Mouse (Mus musculus): Measurements from ENCODE around the gene Urm1.
"Not testable (repeated sequence)": the region's sequence is repeated elsewhere in the genome, so short reads cannot be mapped to it uniquely, and the experiment has no call there.

The Urm1 gene

DNA sequence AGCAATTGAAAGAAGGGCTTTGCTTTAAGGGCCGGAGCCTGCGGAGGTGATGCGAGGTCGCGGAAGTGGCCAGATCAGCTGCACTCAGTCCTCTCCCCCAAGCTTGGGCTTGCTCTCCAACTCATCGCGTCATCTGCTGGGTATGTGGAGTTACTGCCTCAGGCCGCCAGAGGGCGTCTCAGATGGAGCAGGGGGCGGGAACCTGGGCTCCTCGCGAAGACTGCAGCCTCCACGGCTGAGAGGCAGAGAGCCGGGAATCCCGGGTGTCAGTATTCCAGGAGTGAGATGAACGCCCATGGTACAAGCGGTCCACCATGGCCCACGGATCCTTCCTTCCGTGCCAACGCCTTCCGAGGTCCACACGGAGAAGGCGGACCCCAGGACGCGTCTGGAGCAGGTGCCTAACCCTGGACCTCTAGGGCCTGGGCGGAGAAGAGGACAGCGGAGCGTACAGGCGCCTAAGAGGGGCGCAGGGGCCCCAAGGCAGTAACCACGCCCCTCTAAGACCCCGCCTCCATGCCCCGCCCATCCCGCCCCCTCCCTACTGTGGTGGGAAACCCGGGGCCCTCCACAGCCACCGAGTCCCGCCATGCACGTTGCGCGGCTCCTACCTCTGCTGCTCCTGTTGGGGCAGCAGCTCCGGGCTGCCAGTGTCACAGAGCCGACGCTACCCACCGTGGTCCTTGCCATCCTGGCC lies 49.2 kb downstream of the Urm1 start, which contains the start of gene Cercam:
Cercam (plus strand) TSS at position 216 of the 697 bp plus-strand sequence.
- in situ Hi-C loops (cut with MboI) = no loop called here

- in situ Hi-C loops (cut with MboI) = no loop called here
Measured at GRCm38 (mm10) chr2:29869646-29870451, 50.0 kb downstream of the Urm1 start.

- in situ Hi-C loops (cut with MboI) = no loop called here
Measured at GRCm38 (mm10) chr2:29872581-29873295, 52.9 kb downstream of the Urm1 start.

- in situ Hi-C loops (cut with MboI) = no loop called here
Measured at GRCm38 (mm10) chr2:29873801-29874200, 53.9 kb downstream of the Urm1 start.

GRCm38 (mm10) chr2:29878061-29878460 lies 58.2 kb downstream of the Urm1 start:
- in situ Hi-C loops (cut with MboI) = no loop called here

- in situ Hi-C loops (cut with MboI) = no loop called here
Measured at GRCm38 (mm10) chr2:29879191-29879590, 59.3 kb downstream of the Urm1 start.

- in situ Hi-C loops (cut with MboI) = no loop called here
Measured at GRCm38 (mm10) chr2:29879964-29880830, 60.3 kb downstream of the Urm1 start.

DNA sequence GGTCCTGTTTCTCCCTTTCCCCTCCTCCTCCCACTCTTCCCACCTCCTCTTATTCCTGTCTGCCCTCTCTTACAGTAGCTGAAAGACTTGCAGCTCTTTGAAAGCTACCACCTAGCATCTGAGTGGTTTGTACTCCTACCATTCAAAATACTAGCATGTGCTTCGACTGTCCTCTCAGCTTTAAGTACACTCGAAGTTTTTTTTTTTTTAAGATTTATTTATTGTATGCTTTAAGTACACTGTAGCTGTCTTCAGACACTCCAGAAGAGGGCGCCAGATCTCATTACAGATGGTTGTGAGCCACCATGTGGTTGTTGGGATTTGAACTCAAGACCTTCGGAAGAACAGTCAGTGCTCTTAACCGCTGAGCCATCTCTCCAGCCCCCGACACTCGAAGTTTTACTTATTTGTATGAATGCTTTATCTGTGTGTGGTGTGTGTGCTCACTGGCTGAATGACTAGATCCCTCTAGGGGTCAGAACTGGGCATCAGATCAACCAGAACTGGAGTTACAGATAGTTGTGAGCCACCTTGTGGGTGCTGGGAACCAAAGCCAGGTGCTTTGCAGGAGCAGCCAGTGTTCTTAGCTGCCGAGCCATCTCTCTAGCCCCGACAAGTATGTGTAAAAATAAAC lies 66.9 kb downstream of the Urm1 start:
- in situ Hi-C loops (cut with MboI) = not testable (repeated sequence)

DNA sequence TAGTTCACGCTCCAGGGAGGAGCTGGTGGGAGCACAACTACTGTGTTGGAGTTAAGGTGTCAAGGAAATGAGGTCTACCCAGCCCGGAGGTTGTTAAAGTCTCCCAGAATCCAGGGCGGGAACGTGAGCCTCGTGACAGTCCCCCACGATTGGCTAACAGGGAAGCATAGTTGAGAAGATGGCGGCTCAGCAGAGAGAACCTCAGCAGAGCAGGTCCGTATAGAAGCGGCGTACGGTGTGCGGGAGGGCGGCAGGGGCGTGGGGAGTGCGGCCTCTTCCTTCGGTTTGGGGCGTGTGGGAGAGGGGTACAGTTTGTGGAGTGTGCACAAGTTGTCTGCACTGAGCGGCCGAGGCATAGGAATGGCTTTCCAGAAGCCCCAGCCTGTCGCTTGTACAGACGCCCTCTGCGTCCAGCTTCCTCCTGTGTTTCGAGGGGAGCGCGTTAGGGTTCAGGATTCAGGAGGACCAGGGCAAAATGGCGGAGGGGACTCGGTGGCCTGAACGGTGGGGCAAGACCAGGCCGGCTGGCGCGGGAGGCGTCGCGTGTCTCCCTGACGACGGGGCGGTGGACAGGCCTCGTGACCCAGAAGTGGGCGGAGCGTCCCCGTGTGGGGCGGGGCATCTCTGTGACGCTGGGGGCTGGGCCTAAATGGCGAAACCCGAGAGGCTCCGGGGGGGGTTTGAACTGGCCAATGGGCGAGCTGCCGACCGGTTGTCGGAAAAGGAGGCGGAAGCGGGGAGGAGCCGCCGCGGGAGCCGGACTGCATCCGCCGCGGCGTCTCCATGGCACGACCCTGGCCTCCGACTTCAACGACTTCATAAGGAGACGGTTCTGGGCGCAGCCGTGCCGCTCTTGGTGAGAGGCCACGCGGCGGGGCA lies 69.4 kb downstream of the Urm1 start, which contains the start of gene Odf2:
Odf2 (plus strand) TSS at position 156 of the 879 bp plus-strand sequence.
- in situ Hi-C loops (cut with MboI) = no loop called here

DNA sequence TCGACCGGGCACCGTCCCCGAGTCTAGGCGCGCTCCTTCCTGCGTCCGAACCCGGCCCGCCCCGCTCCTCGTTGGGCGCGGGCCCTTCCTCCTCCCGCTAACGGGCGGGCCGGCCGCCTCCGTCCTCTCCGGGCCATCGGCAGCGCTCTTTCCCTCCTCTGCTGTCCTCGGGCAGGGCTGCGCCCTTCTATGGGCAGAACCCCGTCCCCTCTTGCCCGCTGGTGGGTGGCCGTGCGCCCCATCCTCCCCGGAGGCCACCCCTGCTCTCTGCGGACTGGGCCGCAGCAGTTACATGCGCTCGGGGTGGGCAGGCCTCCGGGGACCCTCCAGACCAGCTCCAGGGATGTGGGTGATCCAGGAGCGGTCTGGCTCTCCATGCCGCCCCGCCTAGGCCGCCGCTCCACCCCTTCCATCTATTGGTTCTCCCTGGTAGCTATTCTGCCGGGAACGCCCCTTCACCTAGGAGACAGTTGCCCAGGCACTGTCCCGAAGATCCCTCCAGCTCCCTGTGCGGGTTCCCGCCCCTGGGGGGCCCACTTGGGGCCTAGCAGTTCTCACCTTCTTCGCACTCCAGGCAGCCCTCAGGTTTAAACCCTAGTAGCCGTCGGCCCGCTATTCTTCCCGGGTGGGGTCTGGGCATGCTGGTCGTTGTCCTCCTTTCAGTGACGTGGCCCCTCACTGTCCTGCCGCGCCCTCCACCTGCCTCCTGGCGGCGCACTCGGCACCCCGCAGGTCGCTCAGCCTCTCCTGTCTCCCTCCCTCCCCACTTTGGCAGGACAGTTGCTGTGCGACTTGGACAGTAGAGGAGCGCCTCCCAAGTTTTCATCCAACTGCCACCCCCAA lies 70.3 kb downstream of the Urm1 start:
- in situ Hi-C loops (cut with MboI) = no loop called here

DNA sequence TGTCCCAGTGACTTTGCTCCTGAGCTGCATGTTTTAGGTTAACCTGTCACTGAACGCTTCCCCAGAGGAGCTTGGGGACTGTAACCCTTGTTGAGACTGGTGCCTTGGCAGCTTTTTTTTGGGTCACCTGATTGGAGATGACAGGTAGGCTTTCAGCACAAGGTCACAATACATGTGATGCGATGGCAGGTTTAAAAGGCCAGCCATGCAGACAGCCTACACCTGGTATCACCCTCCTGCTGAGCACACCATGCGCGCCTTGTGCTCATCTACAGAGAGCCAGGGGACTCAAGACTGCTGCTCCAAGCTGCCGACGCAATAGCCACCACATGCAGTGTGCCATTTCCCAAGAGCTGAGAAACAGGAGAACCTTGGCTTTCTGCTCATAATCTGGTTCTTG lies 71.9 kb downstream of the Urm1 start:
- in situ Hi-C loops (cut with MboI) = no loop called here
